Mouse (Mus musculus) brain, embryonic 14.5 days (tissue): ENCODE results near the gene Unc5cl.

Source experiments
- CTCF ChIP-seq: fragments of 200-500 bp; IDR thresholded peaks from 2 replicates; pipeline ENCODE4 v1.5.1; 2012; ENCODE audit warnings: inconsistent platforms, mild to moderate bottlenecking, moderate library complexity, borderline replicate concordance; ENCODE audit not compliant: insufficient read depth, insufficient read length; ENCODE audit errors: extremely low read depth
- POLR2A ChIP-seq: fragments of 200-500 bp; IDR thresholded peaks from 2 replicates; pipeline ENCODE4 v1.6.1; 2012; ENCODE audit warnings: mild to moderate bottlenecking, inconsistent platforms, borderline replicate concordance; ENCODE audit not compliant: poor library complexity, insufficient read depth, insufficient read length, severe bottlenecking; ENCODE audit errors: extremely low read depth

GRCm38 (mm10) chr17:48463391-48463790, 8.7 kb downstream of the Unc5cl start:
- TF ChIP-seq CTCF (no peak), POLR2A (no peak)
